Comparison of ENCODE assay signal across 29 mouse cellular contexts in genomic region chr12:8474836-8475387, GRCm38 (mm10). TPM values are rescaled to one million over a fixed set of nuclear protein-coding genes. Genes with fewer than 3 reads are reported as not detected.
DNase-seq lines count a peak whose midpoint lies in the region; ATAC-seq lines count a peak whose summit lies in the region.
"Had no signal": no experiment of that assay in that cellular context is flagged by ENCODE, and none has a peak within 500 bp of the region (broad histone marks: within the 10 kb centered on the region; RNA-seq: fewer than 3 reads in every experiment).

No protein-coding gene starts in this region.

- H3K9me3 ChIP-seq in hindbrain, embryonic 16.5 days (ENCODE audit: control insufficient read depth, low read length) = no peaks in the 10 kb centered on the region
- H3K9me3 ChIP-seq in hindbrain, embryonic 11.5 days (ENCODE audit: control insufficient read depth, low read length) = no peaks in the 10 kb centered on the region
- H3K9me3 ChIP-seq in midbrain, embryonic 13.5 days = no peaks in the 10 kb centered on the region
- H3K9me3 ChIP-seq: embryonic facial prominence, embryonic 15.5 days; heart, embryonic 12.5 days; kidney, embryonic 15.5 days; limb, embryonic 12.5 days; liver, embryonic 15.5 days had no signal

- WGBS in hindbrain, embryonic 16.5 days = 47% methylated on average over 6 of the region's 6 CpGs
- 62% methylated on average over 6 of the region's 6 CpGs for WGBS in hindbrain, embryonic 11.5 days
- 34% methylated on average over 6 of the region's 6 CpGs for WGBS in midbrain, embryonic 13.5 days

- H3K27me3 ChIP-seq in hindbrain, embryonic 16.5 days (replicated peaks; ENCODE audit: control insufficient read depth, insufficient read depth, low read length) = no peaks in the 10 kb centered on the region
- no peaks in the 10 kb centered on the region for H3K27me3 ChIP-seq in hindbrain, embryonic 11.5 days (ENCODE audit: control insufficient read depth, insufficient read depth, low read length)
- no peaks in the 10 kb centered on the region for H3K27me3 ChIP-seq in midbrain, embryonic 13.5 days
- H3K27me3 ChIP-seq: CH12.LX; embryonic facial prominence, embryonic 15.5 days; heart, embryonic 12.5 days; kidney, embryonic 15.5 days; limb, embryonic 12.5 days; liver, embryonic 15.5 days; Patski had no signal

- H3K9ac ChIP-seq in hindbrain, embryonic 16.5 days (ENCODE audit: low read depth, low read length) = no peak overlapping the region
- no peak overlapping the region for H3K9ac ChIP-seq in hindbrain, embryonic 11.5 days (ENCODE audit: low read depth, low read length)
- no peak overlapping the region for H3K9ac ChIP-seq in midbrain, embryonic 13.5 days (replicated peaks)
- H3K9ac ChIP-seq: embryonic facial prominence, embryonic 15.5 days; heart, embryonic 12.5 days; kidney, embryonic 15.5 days; limb, embryonic 12.5 days; liver, embryonic 15.5 days; lung, embryonic 14.5 days had no signal

- no peak overlapping the region for H3K4me2 ChIP-seq in hindbrain, embryonic 16.5 days (ENCODE audit: low read length)
- H3K4me2 ChIP-seq in hindbrain, embryonic 11.5 days (replicated peaks; ENCODE audit: low read depth, low read length) = no peak overlapping the region
- no peak overlapping the region for H3K4me2 ChIP-seq in midbrain, embryonic 13.5 days (replicated peaks)
- H3K4me2 ChIP-seq: embryonic facial prominence, embryonic 15.5 days; heart, embryonic 12.5 days; kidney, embryonic 15.5 days; limb, embryonic 12.5 days; liver, embryonic 15.5 days; lung, embryonic 14.5 days had no signal

- peaks cover 4% of the 10 kb centered on the region for H3K4me1 ChIP-seq in hindbrain, embryonic 16.5 days (ENCODE audit: control insufficient read depth, insufficient read depth, low read depth, low read length)
- H3K4me1 ChIP-seq in hindbrain, embryonic 11.5 days (replicated peaks; ENCODE audit: control insufficient read depth, insufficient read depth, low read length) = no peaks in the 10 kb centered on the region; the same call in 1 of the 2 replicates
- H3K4me1 ChIP-seq in midbrain, embryonic 13.5 days (replicated peaks) = peaks cover 10% of the 10 kb centered on the region
- H3K4me1 ChIP-seq: limb, embryonic 12.5 days; liver, embryonic 15.5 days had no signal

- no peak overlapping the region for H3K27ac ChIP-seq in hindbrain, embryonic 16.5 days (ENCODE audit: low read depth, low read length)
- no peak overlapping the region for H3K27ac ChIP-seq in hindbrain, embryonic 11.5 days (ENCODE audit: low read depth, low read length)
- 0 out of 2 replicates have a peak overlapping the region, but pooled peaks have one; percentile 22 for H3K27ac ChIP-seq in midbrain, embryonic 13.5 days
- H3K27ac ChIP-seq: embryonic facial prominence, embryonic 15.5 days; gastrocnemius, adult 2 months; heart, adult 2 months; kidney, embryonic 15.5 days; left cerebral cortex, adult 2 months; limb, embryonic 12.5 days; liver, embryonic 15.5 days had no signal

- H3K36me3 ChIP-seq in hindbrain, embryonic 16.5 days (ENCODE audit: control insufficient read depth, insufficient read depth, low read length) = no peaks in the 10 kb centered on the region
- no peaks in the 10 kb centered on the region for H3K36me3 ChIP-seq in hindbrain, embryonic 11.5 days (ENCODE audit: control insufficient read depth, insufficient read depth, low read length)
- no peaks in the 10 kb centered on the region for H3K36me3 ChIP-seq in midbrain, embryonic 13.5 days
- H3K36me3 ChIP-seq: embryonic facial prominence, embryonic 15.5 days; heart, embryonic 12.5 days; kidney, embryonic 15.5 days; limb, embryonic 12.5 days; liver, embryonic 15.5 days had no signal

- 0 out of 2 replicates have a peak, but pooled peaks have one; percentile 15 for ATAC-seq in hindbrain, embryonic 16.5 days
- no peak for ATAC-seq in hindbrain, embryonic 11.5 days (ENCODE audit: low FRiP score)
- ATAC-seq in midbrain, embryonic 13.5 days = peak; percentile 28; the same call in 1 of the 2 replicates
- ATAC-seq: forebrain, embryonic 14.5 days; inflammation-experienced regulatory T-cells, adult 6 months; Patski had no signal

- DNase-seq in hindbrain, embryonic 11.5 days (ENCODE audit: low spot score) = no peak
- DNase-seq in 3T3-L1 (ENCODE audit: low read depth, low spot score) = peak; percentile 74
- peak; percentile 90 for DNase-seq in Muller cell, postnatal 12 days (ENCODE audit: inconsistent ontology term)
- DNase-seq in cerebellum, postnatal 25 days = no peak
- DNase-seq in frontal cortex, postnatal 14 days (ENCODE audit: low spot score in 2 of 2) = no peak
- DNase-seq: adrenal gland, postnatal 10 days; cerebellum, adult 11-12 months; cerebellum, adult 9-11 months; gastrocnemius, adult 2 months; heart, adult 2 months; heart, postnatal 4 days; kidney, adult 18-20 months; kidney, postnatal 25 days; lung, embryonic 14.5 days; lung, postnatal 14 days; thymus, adult 2 months; thymus, postnatal 36 days had no signal

- H3K4me3 ChIP-seq in hindbrain, embryonic 16.5 days (ENCODE audit: low read length) = no peak overlapping the region
- H3K4me3 ChIP-seq in hindbrain, embryonic 11.5 days (ENCODE audit: low read depth, low read length) = no peak overlapping the region
- H3K4me3 ChIP-seq in midbrain, embryonic 13.5 days (replicated peaks) = no peak overlapping the region
- H3K4me3 ChIP-seq: embryonic facial prominence, embryonic 15.5 days; gastrocnemius, adult 2 months; heart, adult 2 months; heart, embryonic 12.5 days; kidney, embryonic 15.5 days; left cerebral cortex, adult 2 months; limb, embryonic 12.5 days; liver, embryonic 15.5 days had no signal

RNA-seq across cellular contexts. Expression of gene Rhob, which starts 24.9 kb away (rescaled TPM):
- polyA plus RNA-seq in hindbrain, embryonic 16.5 days (2015; fragmentation: Nextera tagmentation; extraction: Ambion mirVana) = 81.3 and 86.9 TPM in 2 replicates
- 64.4 and 65.9 TPM in 2 replicates for polyA plus RNA-seq in hindbrain, embryonic 11.5 days (2014; fragmentation: Nextera tagmentation; extraction: Ambion mirVana)
- 55.1 and 67.8 TPM in 2 replicates for polyA plus RNA-seq in midbrain, embryonic 13.5 days (2015; fragmentation: Nextera tagmentation; extraction: Ambion mirVana)

Comparison
In these comparisons a context has a peak if more than half of its experiments do, and no peak if none do; other contexts are left out.
1. DNase-seq: peak in 3T3-L1 (single experiment) and Muller cell, postnatal 12 days (single experiment); none in hindbrain, embryonic 11.5 days (single experiment), cerebellum, postnatal 25 days (0 of 2) and frontal cortex, postnatal 14 days (0 of 2).